Mouse (Mus musculus) embryonic facial prominence, embryonic 11.5 days (tissue): ENCODE measurements around the gene Cfap99. TPM values are rescaled to one million over a fixed set of nuclear protein-coding genes. Genes with fewer than 3 reads are reported as not detected.

ENCODE experiments used
- ATAC-seq: fragments of 200-750 bp; cut with Nextera tagmentation; replicated peaks from 2 replicates; pipeline ENCODE4 v1.8.0; 2017; ENCODE audit warnings: low read depth; ENCODE audit not compliant: insufficient number of reproducible peaks, low FRiP score, low TSS enrichment
- DNase-seq: peaks from one replicate; pipeline ENCODE4 v3.0.0-alpha.2; 2015; ENCODE audit warnings: low spot score
- H3K27ac ChIP-seq: fragments of 300-500 bp; sonication (generic); replicated peaks from 2 replicates; pipeline ENCODE4 v1.5.1; 2014; ENCODE audit warnings: mild to moderate bottlenecking, low read depth, low read length, control low read depth
- H3K27me3 ChIP-seq: fragments of 300-500 bp; sonication (generic); 2 replicates; pipeline ENCODE4 v1.6.1; 2014; ENCODE audit warnings: mild to moderate bottlenecking, low read length, moderate library complexity, mixed read lengths; ENCODE audit not compliant: control insufficient read depth, insufficient read depth
- H3K36me3 ChIP-seq: fragments of 300-500 bp; sonication (generic); replicated peaks from 2 replicates; pipeline ENCODE4 v1.6.1; 2014; ENCODE audit warnings: low read depth, mild to moderate bottlenecking, low read length, moderate library complexity, mixed read lengths; ENCODE audit not compliant: control insufficient read depth, insufficient read depth
- H3K4me1 ChIP-seq: fragments of 300-500 bp; sonication (generic); 2 replicates; pipeline ENCODE4 v1.6.1; 2014; ENCODE audit warnings: low read length, mixed read lengths; ENCODE audit not compliant: control insufficient read depth, insufficient read depth
- H3K4me2 ChIP-seq: fragments of 300-500 bp; sonication (generic); 2 replicates; pipeline ENCODE4 v1.6.1; 2014; ENCODE audit warnings: low read depth, mild to moderate bottlenecking, control low read depth, low read length, moderate library complexity
- H3K4me3 ChIP-seq: fragments of 300-500 bp; sonication (generic); 2 replicates; pipeline ENCODE4 v1.5.1; 2014; ENCODE audit warnings: low read depth, low read length, control low read depth
- H3K9ac ChIP-seq: fragments of 300-500 bp; sonication (generic); replicated peaks from 2 replicates; pipeline ENCODE4 v1.6.1; 2014; ENCODE audit warnings: mild to moderate bottlenecking, control low read depth, low read length
- H3K9me3 ChIP-seq: fragments of 300-500 bp; sonication (generic); replicated peaks from 2 replicates; pipeline ENCODE4 v1.6.1; 2016; ENCODE audit warnings: mild to moderate bottlenecking, low read length, inconsistent platforms, mixed read lengths; ENCODE audit not compliant: control insufficient read depth
- WGBS: fragments of 180-500 bp; shearing (Covaris S2); extraction: QIAGEN DNeasy Blood & Tissue Kit; methylation state at CpG from one replicate; pipeline ENCODE4 v1.1.7; 2014; 5-methylcytosine and 5-hydroxymethylcytosine counted together
- polyA plus RNA-seq: library from polyadenylated mRNA; unstranded; fragments of >200 nt; fragmentation: Nextera tagmentation; extraction: Ambion mirVana; gene quantifications from 2 replicates; pipeline ENCODE4 v1.2.1, GENCODE M21; 2014

Gene Cfap99
- polyA plus RNA-seq, 1 experiment from 2014 or later = not detected

DNA sequence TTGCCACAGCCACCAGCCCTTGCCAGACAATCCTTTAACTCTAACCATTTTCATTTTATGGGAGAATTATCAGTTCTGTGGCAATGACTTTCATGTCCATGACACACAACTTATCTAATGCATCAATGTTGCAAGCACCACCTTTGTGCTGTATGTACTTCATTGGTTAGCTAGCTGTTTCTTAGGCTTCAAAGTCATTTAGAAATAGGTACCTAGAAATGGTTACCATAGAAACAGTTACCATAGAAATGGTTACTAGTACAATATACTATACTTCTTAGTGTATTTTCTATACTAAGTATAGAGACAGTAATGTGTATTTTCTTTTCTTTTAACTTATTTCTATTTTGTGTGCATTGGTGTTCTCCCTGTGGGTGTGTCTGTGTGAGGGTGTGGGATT lies 36.9 kb downstream of the Cfap99 start:
- no peaks in the 10 kb centered on the region for H3K36me3 ChIP-seq
- no peaks in the 10 kb centered on the region for H3K27me3 ChIP-seq
- H3K4me2 ChIP-seq = no peak overlapping the region
- H3K27ac ChIP-seq = no peak overlapping the region
- no peak for ATAC-seq
- H3K4me3 ChIP-seq = no peak overlapping the region
- H3K9me3 ChIP-seq = no peaks in the 10 kb centered on the region
- no peak overlapping the region for H3K9ac ChIP-seq
- no peak for DNase-seq
- peaks cover 2% of the 10 kb centered on the region for H3K4me1 ChIP-seq

DNA sequence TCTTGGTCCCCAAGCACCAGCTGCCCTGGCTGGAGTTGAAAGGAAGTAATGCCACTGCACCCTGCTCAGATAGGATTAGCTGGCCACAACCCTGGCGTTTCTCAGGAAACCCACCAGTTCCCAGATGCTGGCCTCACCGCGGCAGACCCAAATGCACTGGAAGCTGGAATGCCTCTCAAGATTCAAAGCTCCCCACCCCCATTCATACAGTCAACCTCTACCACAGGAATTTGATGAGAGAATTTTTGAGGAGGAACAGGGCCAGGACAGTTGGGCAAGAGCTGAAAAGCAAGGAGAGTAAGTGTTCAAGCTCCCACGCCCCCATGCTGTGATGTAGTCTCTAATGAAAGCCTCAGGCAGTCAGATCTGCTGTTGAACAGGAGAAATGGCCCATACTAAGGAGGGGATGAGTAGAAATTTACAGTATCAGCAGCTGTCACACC lies 37.9 kb downstream of the Cfap99 start:
- DNase-seq (peak; percentile 37), ATAC-seq (no peak)
- Histone ChIP-seq H3K36me3 (no peaks in the 10 kb centered on the region), H3K27ac (no peak overlapping the region), H3K9me3 (no peaks in the 10 kb centered on the region), H3K4me2 (peak overlapping the region; percentile 50; the same call in 1 of the 2 replicates), H3K4me1 (peaks cover 2% of the 10 kb centered on the region), H3K4me3 (no peak overlapping the region), H3K27me3 (no peaks in the 10 kb centered on the region), H3K9ac (no peak overlapping the region)
- 40% methylated on average over 4 of the region's 4 CpGs for WGBS

DNA sequence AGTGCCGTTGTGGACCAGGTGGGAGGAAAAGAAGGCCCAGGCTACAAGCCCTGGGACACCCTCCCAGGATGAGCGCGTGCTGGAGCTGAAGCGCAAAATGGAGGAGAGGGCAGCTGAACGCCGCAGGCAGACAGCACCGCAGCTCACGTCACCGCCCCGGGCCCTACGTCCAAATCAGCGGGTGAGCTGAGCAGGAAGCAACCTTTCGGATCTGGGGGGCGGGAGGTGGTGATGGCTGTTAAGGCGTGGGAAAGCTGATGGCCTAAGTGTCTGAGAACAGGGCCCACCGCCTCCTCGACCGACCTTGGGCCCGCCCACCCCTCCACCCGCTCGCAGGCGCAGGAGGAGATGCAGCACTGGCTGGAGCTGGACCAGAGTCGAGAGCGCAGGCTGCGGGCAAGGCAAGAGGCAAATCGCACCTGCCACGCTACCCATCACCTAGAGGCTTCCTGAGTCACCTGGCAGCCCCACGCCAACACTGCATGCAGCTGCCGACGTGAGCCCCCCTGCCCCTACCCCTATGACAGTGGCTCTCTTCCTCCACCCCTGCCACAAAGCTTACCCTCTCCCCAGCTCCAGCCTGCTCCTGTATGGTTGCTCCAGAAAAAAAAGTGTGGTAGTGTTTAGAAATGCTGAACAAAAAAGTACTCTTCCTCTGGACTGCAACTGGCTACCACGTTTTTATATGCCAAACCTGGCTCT lies 38.6 kb downstream of the Cfap99 start:
- 15% methylated on average over 31 of the region's 31 CpGs for WGBS

DNA sequence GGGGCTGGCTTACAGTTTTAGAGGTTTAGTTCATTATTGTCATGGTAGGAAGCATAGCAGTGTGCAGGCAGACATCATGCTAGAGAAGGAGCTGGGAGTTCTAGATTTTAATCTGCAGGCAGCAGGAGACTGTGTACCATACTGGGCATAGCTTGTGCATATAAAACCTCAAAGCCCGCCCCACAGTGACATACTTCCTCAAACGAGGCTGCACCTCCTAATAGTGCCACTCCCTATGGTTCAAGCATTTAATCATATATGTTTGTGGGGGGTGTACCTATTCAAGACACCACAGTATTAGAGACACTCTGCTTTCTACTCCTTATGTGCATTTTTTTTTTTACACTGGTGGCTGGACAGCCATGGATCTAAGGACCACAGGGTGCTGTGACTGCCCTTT lies 41.7 kb downstream of the Cfap99 start:
- no peak for DNase-seq
- ATAC-seq = no peak
- H3K9ac ChIP-seq = no peak overlapping the region
- no peaks in the 10 kb centered on the region for H3K27me3 ChIP-seq
- no peak overlapping the region for H3K4me3 ChIP-seq
- H3K36me3 ChIP-seq = no peaks in the 10 kb centered on the region
- H3K27ac ChIP-seq = no peak overlapping the region
- no peaks in the 10 kb centered on the region for H3K9me3 ChIP-seq
- H3K4me2 ChIP-seq = no peak overlapping the region
- H3K4me1 ChIP-seq = peaks cover 2% of the 10 kb centered on the region
- WGBS = 78% methylated on average over 2 of the region's 2 CpGs

More for the DNA sequence above, 38.6 kb downstream of the Cfap99 start:
- Histone ChIP-seq H3K4me2 (peak overlapping the region; percentile 50), H3K4me1 (peaks cover 2% of the 10 kb centered on the region), H3K27ac (no peak overlapping the region), H3K9ac (peak overlapping the region; percentile 46), H3K4me3 (peak overlapping the region; percentile 27), H3K27me3 (no peaks in the 10 kb centered on the region), H3K9me3 (no peaks in the 10 kb centered on the region), H3K36me3 (no peaks in the 10 kb centered on the region)
- DNase-seq = peak; percentile 55
- ATAC-seq = peak; percentile 73; the same call in 1 of the 2 replicates

DNA sequence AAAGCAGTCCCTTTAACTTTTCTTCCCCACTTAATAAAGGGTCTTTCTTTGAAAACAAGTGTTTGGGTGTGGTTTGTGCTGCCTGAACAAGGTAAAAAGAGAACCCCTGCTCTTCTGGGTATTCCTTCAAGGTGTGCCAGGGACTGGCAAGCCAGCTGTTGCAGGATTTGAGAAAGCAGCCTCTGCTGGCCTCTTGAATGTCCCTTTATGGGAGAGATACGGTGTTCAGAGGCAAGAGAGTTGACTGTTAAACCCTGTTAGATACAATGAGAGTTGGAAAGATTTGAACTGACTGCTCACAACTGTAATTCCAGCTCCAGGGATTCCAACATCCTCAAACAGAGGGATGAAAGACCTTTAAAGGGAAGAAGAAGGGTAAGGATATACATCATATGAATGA lies 45.7 kb downstream of the Cfap99 start:
- H3K27ac ChIP-seq = no peak overlapping the region
- 93% methylated on average over 1 of the region's 1 CpGs for WGBS
- ATAC-seq (no peak), DNase-seq (no peak)
- no peak overlapping the region for H3K9ac ChIP-seq
- no peak overlapping the region for H3K4me3 ChIP-seq
- no peak overlapping the region for H3K4me2 ChIP-seq
- no peaks in the 10 kb centered on the region for H3K36me3 ChIP-seq
- no peaks in the 10 kb centered on the region for H3K27me3 ChIP-seq
- H3K4me1 ChIP-seq = no peaks in the 10 kb centered on the region
- H3K9me3 ChIP-seq = no peaks in the 10 kb centered on the region

DNA sequence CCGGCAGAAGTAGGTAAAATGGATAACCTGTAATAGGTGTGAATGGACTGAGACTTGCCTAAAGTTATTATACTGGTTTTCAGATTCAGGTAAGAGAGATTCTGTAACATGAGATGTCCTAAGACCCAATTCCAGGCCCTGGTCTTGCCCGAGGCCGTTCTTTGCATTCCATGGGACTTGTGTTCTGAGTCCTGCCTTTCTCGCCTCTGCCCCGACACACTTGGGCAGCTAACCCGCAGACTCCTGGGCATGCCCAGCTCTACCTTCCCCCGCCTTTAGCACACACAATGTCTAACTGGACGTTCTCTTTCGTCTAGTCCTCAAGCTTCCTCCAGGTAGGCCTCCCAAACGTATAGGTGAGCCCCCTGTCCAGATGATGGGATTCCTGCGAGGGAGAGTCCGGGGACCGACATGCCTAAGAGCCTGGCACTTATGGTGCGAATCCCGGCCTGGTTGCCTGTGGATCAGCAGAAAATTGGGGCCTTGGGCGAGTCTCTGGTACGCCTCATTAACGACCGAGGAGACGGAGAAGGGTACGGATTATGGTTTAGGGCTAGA lies 47.2 kb downstream of the Cfap99 start:
- Histone ChIP-seq H3K4me1 (no peaks in the 10 kb centered on the region), H3K9ac (peak overlapping the region; percentile 84), H3K36me3 (no peaks in the 10 kb centered on the region), H3K4me3 (peak overlapping the region; percentile 98), H3K9me3 (no peaks in the 10 kb centered on the region), H3K27me3 (no peaks in the 10 kb centered on the region), H3K4me2 (peak overlapping the region; percentile 73), H3K27ac (peak overlapping the region; percentile 72)
- ATAC-seq (peak; percentile 58), DNase-seq (peak; percentile 42)
- WGBS = 3% methylated on average over 21 of the region's 21 CpGs

DNA sequence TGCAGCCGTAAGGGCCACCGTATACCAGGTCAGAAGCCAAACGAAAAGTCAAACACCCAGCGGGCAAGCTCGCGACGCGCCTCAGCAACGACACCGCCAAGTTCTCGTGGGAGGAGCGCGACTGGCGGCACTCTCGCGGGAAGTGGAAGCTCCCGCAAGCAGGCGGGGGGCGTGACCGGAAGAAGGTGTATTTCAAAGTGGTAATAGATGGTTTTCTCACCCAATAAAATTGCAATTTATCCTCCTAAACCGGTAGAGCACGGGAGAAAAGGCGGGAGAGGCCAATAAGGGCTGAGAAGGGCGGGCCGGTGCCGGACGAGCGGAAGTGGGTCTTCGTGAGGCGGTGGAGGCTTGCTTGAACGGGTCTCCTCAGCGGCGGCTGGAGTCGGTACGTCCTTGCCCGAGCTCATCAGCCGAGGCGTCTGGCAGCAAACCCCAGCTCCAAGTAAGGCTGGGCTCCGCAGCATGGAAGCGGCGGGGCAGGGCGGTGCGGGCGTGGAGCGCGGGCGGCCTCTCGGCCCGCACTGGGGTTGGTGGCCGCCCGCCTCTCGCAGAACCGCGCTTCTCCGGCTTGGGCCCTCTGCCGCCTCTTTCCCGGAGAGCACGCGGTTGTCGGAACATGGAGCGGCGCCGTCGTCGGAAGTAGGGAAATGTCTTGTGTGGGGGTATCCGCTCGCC lies 47.8 kb downstream of the Cfap99 start, which contains the start of gene Rnf4:
Gene Rnf4 (plus strand): TSS at position 193 of the 678 bp plus-strand sequence.
- Histone ChIP-seq H3K4me1 (no peaks in the 10 kb centered on the region), H3K9me3 (no peaks in the 10 kb centered on the region), H3K4me3 (peak within 1 kb of the TSS; percentile 98), H3K4me2 (peak within 1 kb of the TSS; percentile 73), H3K27me3 (no peaks in the 10 kb centered on the region), H3K36me3 (no peaks in the 10 kb centered on the region), H3K27ac (peak within 1 kb of the TSS; percentile 95), H3K9ac (peak within 1 kb of the TSS; percentile 92)
- peak; percentile 97 for ATAC-seq
- WGBS = under 1% methylated on average over 67 of the region's 67 CpGs
- DNase-seq = peak; percentile 99
